23 mouse cellular contexts compared by ENCODE assay signal in the genomic region with DNA sequence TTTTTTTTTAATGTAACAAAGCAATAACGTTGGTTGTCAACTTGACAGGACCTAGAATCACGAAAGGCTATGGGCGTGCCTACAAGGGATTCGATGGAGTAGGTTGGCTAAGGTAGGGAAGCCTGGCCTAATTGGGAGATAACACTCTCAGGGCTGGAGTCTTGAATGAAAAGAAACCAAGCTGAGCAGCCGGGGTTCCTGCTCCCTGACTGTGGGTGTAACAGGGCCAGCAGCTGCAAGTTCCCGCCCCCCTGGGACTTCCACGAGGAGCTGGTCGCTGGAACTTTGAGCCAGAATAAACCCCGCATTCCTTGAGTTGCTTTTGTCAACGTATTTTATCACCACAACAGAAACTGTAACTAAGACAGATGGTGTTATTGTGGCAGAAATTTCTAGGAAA. TPM values are rescaled to one million over a fixed set of nuclear protein-coding genes. Genes with fewer than 3 reads are reported as not detected.
DNase-seq lines count a peak whose midpoint lies in the region; ATAC-seq and TF ChIP-seq lines count a peak whose summit lies in the region.
"Had no signal": no experiment of that assay in that cellular context is flagged by ENCODE, and none has a peak within 500 bp of the region (broad histone marks: within the 10 kb centered on the region; RNA-seq: fewer than 3 reads in every experiment).

No protein-coding gene starts in this region.

- WGBS in kidney, postnatal 0 days, result 62% methylated on average over 10 of the region's 10 CpGs
- WGBS in kidney, adult 2 months, result 62% methylated on average over 10 of the region's 10 CpGs
- 24% methylated on average over 10 of the region's 10 CpGs for WGBS in liver, embryonic 14.5 days (ENCODE audit: insufficient replicate concordance)

- DNase-seq in kidney, postnatal 0 days (ENCODE audit: low spot score), result peak; percentile 37
- DNase-seq in kidney, adult 2 months, result no peak
- peak in 2 of 3 experiments; percentile 18 to 47 for DNase-seq in liver, embryonic 14.5 days (ENCODE audit: low read depth in 3 of 3, low spot score in 3 of 3)
- DNase-seq in cerebellum, postnatal 25 days, result no peak
- DNase-seq in frontal cortex, postnatal 10 days (ENCODE audit: low spot score in 2 of 2), result no peak
- DNase-seq in retina, embryonic 14.5 days (ENCODE audit: low spot score), result no peak
- DNase-seq: adrenal gland, adult 2 months; cerebellum, adult 11-12 months; cerebellum, postnatal 14 days; heart, postnatal 4 days; kidney, postnatal 10 days; lung, adult 18-20 months; lung, postnatal 14 days; thymus, postnatal 14 days had no signal

- no peak overlapping the region for H3K4me2 ChIP-seq in kidney, postnatal 0 days (ENCODE audit: low read length)
- H3K4me2 ChIP-seq in liver, embryonic 14.5 days (ENCODE audit: low read depth), result peak overlapping the region; percentile 61
- H3K4me2 ChIP-seq: embryonic facial prominence, embryonic 15.5 days; forebrain, embryonic 12.5 days had no signal

- H3K9me3 ChIP-seq in kidney, postnatal 0 days (replicated peaks; ENCODE audit: low read length), result no peaks in the 10 kb centered on the region
- H3K9me3 ChIP-seq in liver, embryonic 14.5 days (ENCODE audit: control insufficient read depth, low read length), result no peaks in the 10 kb centered on the region
- H3K9me3 ChIP-seq: embryonic facial prominence, embryonic 15.5 days; forebrain, embryonic 12.5 days; limb, embryonic 10.5 days had no signal

- H3K27ac ChIP-seq in kidney, postnatal 0 days, result no peak overlapping the region
- H3K27ac ChIP-seq in kidney, adult 2 months (ENCODE audit: insufficient read depth, low read depth, low read length), result no peak overlapping the region
- H3K27ac ChIP-seq in liver, embryonic 14.5 days, result no peak overlapping the region; the same call in 1 of the 2 replicates
- H3K27ac ChIP-seq: embryonic facial prominence, embryonic 15.5 days; forebrain, embryonic 12.5 days; limb, embryonic 10.5 days had no signal

- no peak for TF ChIP-seq CTCF in kidney, postnatal 0 days (IDR thresholded peaks at IDR 0.05; ENCODE audit: low read depth)
- TF ChIP-seq CTCF in kidney, adult 2 months (conservative IDR thresholded peaks at IDR 0.05; ENCODE audit: insufficient read depth, insufficient read length, low read depth, low read length), result no peak
- no peak for TF ChIP-seq CTCF in liver, embryonic 14.5 days (IDR thresholded peaks at IDR 0.05; ENCODE audit: low read depth)

- no peak for TF ChIP-seq EP300 in liver, embryonic 14.5 days (IDR thresholded peaks at IDR 0.05; ENCODE audit: low read depth)

- no peak overlapping the region for H3K9ac ChIP-seq in kidney, postnatal 0 days (ENCODE audit: low read depth, low read length)
- peak overlapping the region; percentile 23 for H3K9ac ChIP-seq in liver, embryonic 14.5 days (replicated peaks)
- H3K9ac ChIP-seq: embryonic facial prominence, embryonic 15.5 days; forebrain, embryonic 12.5 days had no signal

- no peaks in the 10 kb centered on the region for H3K27me3 ChIP-seq in kidney, postnatal 0 days (ENCODE audit: insufficient read depth, low read length)
- no peaks in the 10 kb centered on the region for H3K27me3 ChIP-seq in kidney, adult 2 months (replicated peaks; ENCODE audit: control insufficient read depth, insufficient read depth, low read length)
- no peaks in the 10 kb centered on the region for H3K27me3 ChIP-seq in liver, embryonic 14.5 days (ENCODE audit: control insufficient read depth, insufficient read depth, low read length)
- H3K27me3 ChIP-seq: embryonic facial prominence, embryonic 15.5 days; forebrain, embryonic 12.5 days had no signal

- no peak for TF ChIP-seq POLR2A in kidney, adult 2 months (IDR thresholded peaks at IDR 0.05; ENCODE audit: low read depth, low read length)

- no peak for ATAC-seq in kidney, postnatal 0 days (replicated peaks; ENCODE audit: low FRiP score, low read depth)
- ATAC-seq in erythroblast, adult 5-6 weeks (replicated peaks; ENCODE audit: low FRiP score, poor library complexity, severe bottlenecking), result 0 out of 2 replicates have a peak, but pooled peaks have one; percentile 38
- peak; percentile 72 for ATAC-seq in liver, embryonic 14.5 days (ENCODE audit: insufficient read depth)
- ATAC-seq: hindbrain, embryonic 16.5 days; intestine, postnatal 0 days; midbrain, embryonic 16.5 days had no signal

- no peak overlapping the region for H3K4me3 ChIP-seq in kidney, postnatal 0 days (replicated peaks; ENCODE audit: low read depth, low read length)
- no peak overlapping the region for H3K4me3 ChIP-seq in kidney, adult 2 months (ENCODE audit: insufficient read depth, low read depth, low read length)
- H3K4me3 ChIP-seq in liver, embryonic 14.5 days (ENCODE audit: insufficient read depth in 1 of 2, low read depth in 2 of 2, low read length in 2 of 2), result no peak overlapping the region
- H3K4me3 ChIP-seq: embryonic facial prominence, embryonic 15.5 days; forebrain, embryonic 12.5 days; limb, embryonic 10.5 days had no signal

- H3K36me3 ChIP-seq in kidney, postnatal 0 days (ENCODE audit: insufficient read depth, low read length), result no peaks in the 10 kb centered on the region
- no peaks in the 10 kb centered on the region for H3K36me3 ChIP-seq in kidney, adult 2 months (ENCODE audit: control insufficient read depth, insufficient read depth, low read length)
- no peaks in the 10 kb centered on the region for H3K36me3 ChIP-seq in liver, embryonic 14.5 days (replicated peaks; ENCODE audit: control insufficient read depth, insufficient read depth, low read depth)
- H3K36me3 ChIP-seq: embryonic facial prominence, embryonic 15.5 days; forebrain, embryonic 12.5 days; limb, embryonic 10.5 days had no signal

- no peaks in the 10 kb centered on the region for H3K4me1 ChIP-seq in kidney, postnatal 0 days (replicated peaks; ENCODE audit: insufficient read depth, low read length)
- no peaks in the 10 kb centered on the region for H3K4me1 ChIP-seq in kidney, adult 2 months (ENCODE audit: control insufficient read depth, insufficient read depth, low read length)
- H3K4me1 ChIP-seq in liver, embryonic 14.5 days (replicated peaks; ENCODE audit: control insufficient read depth in 2 of 2, insufficient read depth in 2 of 2, low read length in 1 of 2), result peaks cover 6 to 16% of the 10 kb centered on the region in 2 experiments
- H3K4me1 ChIP-seq: forebrain, embryonic 12.5 days; limb, embryonic 10.5 days had no signal

RNA-seq across cellular contexts. Expression of gene Tmem232, which starts 16.2 kb away (rescaled TPM):
- 0.11 and 0.13 TPM in 2 replicates for polyA plus RNA-seq in kidney, postnatal 0 days (2015; fragmentation: Nextera tagmentation; extraction: Ambion mirVana)
- 0.04 TPM in 1 of 2 replicates, not detected in the other for polyA plus RNA-seq in kidney, adult 2 months (2012; rRNA removed)
- not detected in 2 replicates for total RNA-seq in erythroblast, adult 5-6 weeks (2015; ENCODE audit: low replicate concordance)
- not detected in 2 replicates for total RNA-seq in erythroblast, adult 5-6 weeks (2017; ENCODE audit: low replicate concordance)
- not detected in 2 replicates for polyA plus RNA-seq in liver, embryonic 14.5 days (2012; rRNA removed)
- not detected in 2 replicates for polyA plus RNA-seq in liver, embryonic 14.5 days (2014; fragmentation: Nextera tagmentation; extraction: Ambion mirVana)
- total RNA-seq: adrenal gland, adult 2 months; granulocyte monocyte progenitor cell, adult 5-6 weeks; megakaryocyte, adult 5-6 weeks had no signal
- polyA plus RNA-seq: adrenal gland, adult 2 months; forebrain, embryonic 12.5 days; intestine, postnatal 0 days had no signal

RNA-seq across cellular contexts. Expression of gene Vapa, which starts 56.6 kb away (rescaled TPM):
- 209 and 218 TPM in 2 replicates for polyA plus RNA-seq in kidney, postnatal 0 days (2015; fragmentation: Nextera tagmentation; extraction: Ambion mirVana)
- polyA plus RNA-seq in kidney, adult 2 months (2012; rRNA removed), result 21.2 and 27.5 TPM in 2 replicates
- total RNA-seq in erythroblast, adult 5-6 weeks (2015; ENCODE audit: low replicate concordance), result 39.3 and 48.2 TPM in 2 replicates
- total RNA-seq in erythroblast, adult 5-6 weeks (2017; ENCODE audit: low replicate concordance), result 28.4 and 31.3 TPM in 2 replicates
- polyA plus RNA-seq in liver, embryonic 14.5 days (2012; rRNA removed), result 9.0 and 17.1 TPM in 2 replicates
- 60.6 and 62.9 TPM in 2 replicates for polyA plus RNA-seq in liver, embryonic 14.5 days (2014; fragmentation: Nextera tagmentation; extraction: Ambion mirVana)

Comparison
In these comparisons a context has a peak if more than half of its experiments do, and no peak if none do; other contexts are left out.
1. DNase-seq: peak in kidney, postnatal 0 days (single experiment) and liver, embryonic 14.5 days (2 of 3); none in kidney, adult 2 months (single experiment), cerebellum, postnatal 25 days (0 of 2), frontal cortex, postnatal 10 days (0 of 2) and retina, embryonic 14.5 days (single experiment).